Mouse (Mus musculus) C2C12 (cell line): Measurements from ENCODE around the gene Scpep1.

Source experiments
- CEBPB ChIP-seq: IDR thresholded peaks from one replicate; pipeline ENCODE4 v1.6.1; 2011; ENCODE audit warnings: low read depth, mild to moderate bottlenecking, control low read depth, moderate library complexity
- CTCF ChIP-seq: IDR thresholded peaks from one replicate; pipeline ENCODE4 v1.5.1; 2011; ENCODE audit not compliant: control insufficient read depth, insufficient read depth, insufficient read length
- FOSL1 ChIP-seq: IDR thresholded peaks from one replicate; pipeline ENCODE4 v1.8.0; 2011; ENCODE audit warnings: mild to moderate bottlenecking, low read length; ENCODE audit not compliant: poor library complexity, insufficient read depth, severe bottlenecking
- MAX ChIP-seq: IDR thresholded peaks from one replicate; pipeline ENCODE4 v1.6.1; 2011; ENCODE audit warnings: mild to moderate bottlenecking, control low read depth
- MYOD1 ChIP-seq: IDR thresholded peaks from one replicate; pipeline ENCODE4 v1.6.1; 2011; ENCODE audit warnings: low read depth; ENCODE audit not compliant: control insufficient read depth, insufficient read length
- MYOG ChIP-seq: IDR thresholded peaks from one replicate; pipeline ENCODE4 v1.6.1; 2011; ENCODE audit not compliant: control insufficient read depth, insufficient read length; ENCODE audit errors: extremely low read depth
- USF1 ChIP-seq: IDR thresholded peaks from one replicate; pipeline ENCODE4 v1.6.1; 2011; ENCODE audit warnings: low read depth, mild to moderate bottlenecking, control low read depth, moderate library complexity

DNA sequence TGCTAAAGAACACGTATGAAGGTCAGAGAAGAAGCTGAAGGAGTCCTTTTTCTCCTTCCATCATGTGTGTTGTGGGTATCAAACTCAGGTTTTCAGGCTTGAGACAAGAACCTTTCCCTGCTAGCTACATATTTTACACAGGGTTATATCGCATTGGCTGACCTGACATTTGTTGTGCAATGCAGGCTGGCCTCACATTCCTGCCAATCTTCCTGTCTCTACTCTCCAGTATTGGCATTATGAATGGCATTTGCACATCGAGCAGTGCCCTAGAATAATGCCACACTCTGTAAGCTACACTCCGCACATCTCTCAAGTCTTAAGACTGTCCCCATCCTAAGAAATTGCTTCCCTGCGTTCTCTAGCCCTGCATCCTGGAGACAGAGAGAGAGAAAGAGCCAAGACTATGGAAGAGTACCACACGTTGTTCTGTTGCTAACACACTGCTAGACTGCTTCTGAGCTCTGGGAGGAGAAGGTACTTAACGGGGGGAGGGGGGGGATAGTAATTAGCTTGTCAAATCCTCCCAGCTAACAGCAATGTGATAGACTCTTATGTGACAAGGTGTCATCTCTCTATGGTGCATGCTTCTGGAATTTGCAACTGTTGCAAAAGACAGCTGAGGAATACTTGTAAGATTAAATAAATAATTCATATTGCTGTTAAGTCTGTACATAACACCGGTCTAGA is 70.7 kb downstream of the Scpep1 start:
- TF ChIP-seq CTCF (no peak), USF1 (no peak), MAX (no peak), MYOG (no peak), MYOD1 (no peak), CEBPB (no peak), FOSL1 (no peak)
